In the genomic region with DNA sequence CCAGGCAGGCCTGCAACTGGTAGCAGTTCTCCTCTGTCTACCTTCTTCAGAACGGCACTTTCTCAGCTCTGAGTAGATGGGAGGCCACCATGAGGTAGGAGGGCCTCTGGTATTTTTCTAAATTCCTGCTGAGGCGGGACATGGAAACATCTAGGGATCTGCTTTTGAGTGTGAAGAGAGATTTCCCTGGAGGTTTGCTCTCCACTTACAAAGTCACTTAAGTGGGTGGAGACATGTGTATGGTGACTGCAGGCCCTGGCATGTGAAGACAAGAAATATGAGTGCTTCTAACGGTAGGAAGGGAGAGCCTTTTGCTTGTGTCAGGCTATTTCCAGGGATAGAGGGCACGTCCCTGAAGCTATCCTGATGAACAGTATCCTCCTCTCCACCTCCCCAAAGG, we compare ENCODE assay signal across 19 mouse cellular contexts. TPM values are rescaled to one million over a fixed set of nuclear protein-coding genes. Genes with fewer than 3 reads are reported as not detected.
DNase-seq lines count a peak whose midpoint lies in the region; ATAC-seq and TF ChIP-seq lines count a peak whose summit lies in the region.
"Had no signal": no experiment of that assay in that cellular context is flagged by ENCODE, and none has a peak within 500 bp of the region (broad histone marks: within the 10 kb centered on the region; RNA-seq: fewer than 3 reads in every experiment).

No protein-coding gene starts in this region.

- H3K36me3 ChIP-seq in heart, embryonic 12.5 days: no peaks in the 10 kb centered on the region
- H3K36me3 ChIP-seq in heart, postnatal 0 days (replicated peaks; ENCODE audit: control insufficient read depth, insufficient read depth, low read length): no peaks in the 10 kb centered on the region
- no peaks in the 10 kb centered on the region for H3K36me3 ChIP-seq in lung, embryonic 16.5 days (ENCODE audit: control insufficient read depth, insufficient read depth, low read length)
- H3K36me3 ChIP-seq: embryonic facial prominence, embryonic 12.5 days; forebrain, embryonic 15.5 days had no signal

- H3K4me3 ChIP-seq in heart, embryonic 12.5 days: no peak overlapping the region
- no peak overlapping the region for H3K4me3 ChIP-seq in heart, postnatal 0 days (ENCODE audit: low read depth, low read length)
- H3K4me3 ChIP-seq in lung, embryonic 16.5 days (ENCODE audit: low read length): no peak overlapping the region
- H3K4me3 ChIP-seq: embryonic facial prominence, embryonic 12.5 days; forebrain, embryonic 15.5 days had no signal

- no peaks in the 10 kb centered on the region for H3K9me3 ChIP-seq in heart, embryonic 12.5 days (replicated peaks)
- H3K9me3 ChIP-seq in heart, postnatal 0 days (replicated peaks; ENCODE audit: control insufficient read depth, low read length): no peaks in the 10 kb centered on the region
- no peaks in the 10 kb centered on the region for H3K9me3 ChIP-seq in lung, embryonic 16.5 days (ENCODE audit: control insufficient read depth, low read length)
- H3K9me3 ChIP-seq: embryonic facial prominence, embryonic 12.5 days; forebrain, embryonic 15.5 days had no signal

- intact Hi-C loops in heart, postnatal 10 days (cut with DNase I): no loop called here

- peak overlapping the region; percentile 28 for H3K27ac ChIP-seq in heart, embryonic 12.5 days (ENCODE audit: poor library complexity, severe bottlenecking)
- no peak overlapping the region for H3K27ac ChIP-seq in heart, postnatal 0 days (ENCODE audit: low read depth)
- H3K27ac ChIP-seq in lung, embryonic 16.5 days (ENCODE audit: low read length): peak overlapping the region; percentile 1; the same call in 1 of the 2 replicates
- H3K27ac ChIP-seq: embryonic facial prominence, embryonic 12.5 days; forebrain, embryonic 15.5 days; hindbrain, embryonic 14.5 days had no signal

- no peak for TF ChIP-seq EP300 in heart, postnatal 0 days (IDR thresholded peaks at IDR 0.05; ENCODE audit: low read depth)

- peaks cover 9% of the 10 kb centered on the region; the same call in 1 of the 2 replicates for H3K27me3 ChIP-seq in heart, embryonic 12.5 days (replicated peaks)
- no peaks in the 10 kb centered on the region for H3K27me3 ChIP-seq in heart, postnatal 0 days (ENCODE audit: control insufficient read depth, insufficient read depth, low read length)
- H3K27me3 ChIP-seq in lung, embryonic 16.5 days (ENCODE audit: control insufficient read depth, insufficient read depth, low read depth, low read length): no peaks in the 10 kb centered on the region; the same call in 1 of the 2 replicates
- H3K27me3 ChIP-seq: CH12.LX; embryonic facial prominence, embryonic 12.5 days; Patski had no signal

- H3K4me2 ChIP-seq in heart, embryonic 12.5 days: no peak overlapping the region
- no peak overlapping the region for H3K4me2 ChIP-seq in heart, postnatal 0 days (ENCODE audit: low read depth, low read length)
- no peak overlapping the region for H3K4me2 ChIP-seq in lung, embryonic 16.5 days (ENCODE audit: low read depth, low read length)
- H3K4me2 ChIP-seq: embryonic facial prominence, embryonic 12.5 days; forebrain, embryonic 15.5 days; hindbrain, embryonic 14.5 days had no signal

- TF ChIP-seq CTCF in heart, postnatal 0 days (IDR thresholded peaks at IDR 0.05; ENCODE audit: low read depth): no peak

- no peak overlapping the region for H3K9ac ChIP-seq in heart, embryonic 12.5 days
- H3K9ac ChIP-seq in heart, postnatal 0 days (replicated peaks; ENCODE audit: low read depth, low read length): no peak overlapping the region
- H3K9ac ChIP-seq in lung, embryonic 16.5 days (ENCODE audit: low read length): no peak overlapping the region
- H3K9ac ChIP-seq: embryonic facial prominence, embryonic 12.5 days; forebrain, embryonic 15.5 days; hindbrain, embryonic 14.5 days had no signal

- peak; percentile 15; the same call in 1 of the 2 replicates for ATAC-seq in heart, embryonic 12.5 days (ENCODE audit: insufficient number of reproducible peaks, low FRiP score)
- 0 out of 2 replicates have a peak, but pooled peaks have one; percentile 3 for ATAC-seq in heart, postnatal 0 days (ENCODE audit: insufficient read depth, low read depth)
- peak; percentile 55; the same call in 1 of the 2 replicates for ATAC-seq in lung, embryonic 16.5 days (ENCODE audit: low read depth)
- ATAC-seq: activated CD4-positive, CD25-positive, alpha-beta regulatory T cell, adult 4 months; forebrain, embryonic 15.5 days; intestine, embryonic 16.5 days; Patski had no signal

- peaks cover 36% of the 10 kb centered on the region for H3K4me1 ChIP-seq in heart, embryonic 12.5 days (replicated peaks)
- peaks cover 6% of the 10 kb centered on the region; the same call in 1 of the 2 replicates for H3K4me1 ChIP-seq in heart, postnatal 0 days (ENCODE audit: control insufficient read depth, insufficient read depth)
- H3K4me1 ChIP-seq in lung, embryonic 16.5 days (replicated peaks; ENCODE audit: control insufficient read depth, insufficient read depth, low read length): peaks cover 14% of the 10 kb centered on the region
- H3K4me1 ChIP-seq: forebrain, embryonic 15.5 days had no signal

- DNase-seq in heart, postnatal 10 days: no peak
- DNase-seq in heart, postnatal 0 days (ENCODE audit: low spot score): no peak
- no peak for DNase-seq in heart, postnatal 4 days
- DNase-seq in lung, postnatal 10 days: no peak
- DNase-seq: adrenal gland, postnatal 14 days; cerebellum, adult 11-12 months; cerebellum, adult 9-10 months; cerebellum, postnatal 25 days; gastrocnemius, postnatal 10 days had no signal

- WGBS in heart, embryonic 12.5 days: 34% methylated on average over 4 of the region's 4 CpGs
- 44% methylated on average over 4 of the region's 4 CpGs for WGBS in heart, postnatal 0 days
- 46% methylated on average over 4 of the region's 4 CpGs for WGBS in lung, embryonic 16.5 days

RNA-seq across cellular contexts. Expression of a gene that starts 17.9 kb away (rescaled TPM):
- 19.0 and 21.7 TPM in 2 replicates for polyA plus RNA-seq in heart, embryonic 12.5 days (2016; fragmentation: Nextera tagmentation; extraction: Ambion mirVana)
- 10 to 100 TPM; 33.8 to 44.3 TPM for total RNA-seq in heart, postnatal 10 days (2021)
- 34.5 and 40.1 TPM in 2 replicates for total RNA-seq in heart, postnatal 0 days (2014; rRNA removed; ENCODE audit: low replicate concordance)
- 25.6 and 26.4 TPM in 2 replicates for polyA plus RNA-seq in heart, postnatal 0 days (2015; fragmentation: Nextera tagmentation; extraction: Ambion mirVana)
- total RNA-seq in heart, postnatal 4 days (2021): 10 to 100 TPM; 24.0 to 29.3 TPM
- polyA plus RNA-seq in lung, embryonic 16.5 days (2015; fragmentation: Nextera tagmentation; extraction: Ambion mirVana): 20.7 and 24.8 TPM in 2 replicates
- total RNA-seq: CH12.LX; hematopoietic stem cell, adult 5-6 weeks had no signal
- polyA plus RNA-seq: activated CD4-positive, CD25-positive, alpha-beta regulatory T cell, adult 4 months had no signal

Comparison
In these comparisons a context has a peak if more than half of its experiments do, and no peak if none do; other contexts are left out.
1. ATAC-seq: peak in every context shown above with its lines; median percentile 55 in lung, embryonic 16.5 days; 15 in heart, embryonic 12.5 days; 3 in heart, postnatal 0 days.